Mouse (Mus musculus): ENCODE data around the gene Bnc2. TPM values are rescaled to one million over a fixed set of nuclear protein-coding genes. Genes with fewer than 3 reads are reported as not detected.

Gene Bnc2
- polyA plus RNA-seq, 1 experiment from 2014 or later, result 22.9 TPM

DNA sequence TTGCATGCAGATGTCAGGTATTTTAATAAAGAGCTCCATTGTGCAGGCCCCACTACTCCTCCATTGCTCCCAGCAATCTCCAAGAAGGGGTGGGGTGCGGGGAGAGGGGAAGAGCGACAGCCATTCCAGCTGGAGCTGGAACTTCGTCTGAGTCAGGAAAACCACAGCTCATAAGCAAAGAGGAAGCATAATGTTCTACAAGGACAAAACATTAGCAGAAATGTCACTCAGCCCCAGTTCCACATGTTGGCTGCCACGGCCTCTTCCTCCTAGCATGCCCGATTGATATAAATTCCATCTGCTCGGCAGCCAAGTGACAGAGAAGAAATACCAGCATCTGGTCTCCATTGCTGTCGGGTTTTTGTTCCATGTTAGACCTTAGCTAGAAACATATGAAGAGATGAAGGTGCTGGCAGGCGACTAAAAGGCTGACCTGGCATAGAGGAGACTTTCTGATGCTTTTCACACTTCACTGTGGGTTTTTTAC lies 312.7 kb downstream of the Bnc2 start:
- Histone ChIP-seq H3K27me3 (no peaks in the 10 kb centered on the region), H3K9me3 (no peaks in the 10 kb centered on the region; the same call in 1 of the 2 replicates), H3K36me3 (no peaks in the 10 kb centered on the region), H3K27ac (replicated peaks) (no peak overlapping the region), H3K9ac (no peak overlapping the region), H3K4me2 (no peak overlapping the region), H3K4me3 (no peak overlapping the region), H3K4me1 (replicated peaks) (peaks cover 16% of the 10 kb centered on the region)
- WGBS, result 58% methylated on average over 8 of the region's 8 CpGs
- ATAC-seq (ENCODE audit: low read depth), result no peak

DNA sequence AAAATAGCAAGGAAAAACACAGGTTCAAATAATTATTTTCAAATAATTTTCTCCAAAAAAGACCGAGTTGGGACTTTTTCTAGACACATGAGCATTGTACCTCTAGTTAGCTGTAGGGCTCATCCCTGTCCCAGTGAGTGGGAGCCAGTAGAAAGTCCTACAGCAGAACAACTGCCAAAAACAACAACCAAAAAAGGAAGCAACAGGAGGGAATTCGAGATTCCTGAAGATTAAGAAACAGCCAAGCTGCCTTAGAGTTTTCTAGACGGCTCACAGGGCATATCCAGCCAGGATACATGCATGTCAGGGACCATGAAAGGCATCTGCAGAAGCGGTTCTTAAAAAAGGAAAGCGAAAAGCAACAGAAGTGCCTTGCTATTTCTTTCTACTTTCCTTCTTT lies 313.9 kb downstream of the Bnc2 start:
- ATAC-seq (ENCODE audit: low read depth), result no peak
- 81% methylated on average over 5 of the region's 5 CpGs for WGBS

GRCm38 (mm10) chr4:84359996-84360395 lies 315.1 kb downstream of the Bnc2 start:
- H3K36me3 ChIP-seq, result no peaks in the 10 kb centered on the region

More for the DNA sequence above, 313.9 kb downstream of the Bnc2 start:
- H3K4me1 ChIP-seq (replicated peaks), result peaks cover 26% of the 10 kb centered on the region
- H3K9ac ChIP-seq, result no peak overlapping the region
- H3K4me2 ChIP-seq, result no peak overlapping the region
- no peaks in the 10 kb centered on the region for H3K27me3 ChIP-seq
- H3K36me3 ChIP-seq, result no peaks in the 10 kb centered on the region
- H3K27ac ChIP-seq (replicated peaks), result no peak overlapping the region
- no peaks in the 10 kb centered on the region; the same call in 1 of the 2 replicates for H3K9me3 ChIP-seq
- no peak overlapping the region for H3K4me3 ChIP-seq

GRCm38 (mm10) chr4:84358204-84358603 lies 316.9 kb downstream of the Bnc2 start:
- Histone ChIP-seq H3K4me1 (replicated peaks) (peaks cover 27% of the 10 kb centered on the region), H3K36me3 (no peaks in the 10 kb centered on the region), H3K9me3 (no peaks in the 10 kb centered on the region; the same call in 1 of the 2 replicates), H3K4me3 (no peak overlapping the region), H3K9ac (no peak overlapping the region), H3K4me2 (no peak overlapping the region), H3K27ac (replicated peaks) (no peak overlapping the region; the same call in 1 of the 2 replicates), H3K27me3 (no peaks in the 10 kb centered on the region)
- no peak for ATAC-seq (ENCODE audit: low read depth)
- 28% methylated on average over 2 of the region's 2 CpGs for WGBS

More at GRCm38 (mm10) chr4:84359996-84360395, 315.1 kb downstream of the Bnc2 start:
- Histone ChIP-seq H3K4me2 (no peak overlapping the region), H3K9me3 (no peaks in the 10 kb centered on the region; the same call in 1 of the 2 replicates), H3K4me1 (replicated peaks) (peaks cover 27% of the 10 kb centered on the region), H3K9ac (no peak overlapping the region), H3K27me3 (no peaks in the 10 kb centered on the region), H3K27ac (replicated peaks) (no peak overlapping the region), H3K4me3 (no peak overlapping the region)
- ATAC-seq (ENCODE audit: low read depth), result no peak
- WGBS, result 88% methylated on average over 2 of the region's 2 CpGs

- ATAC-seq (ENCODE audit: low read depth), result no peak
- 24% methylated on average over 1 of the region's 1 CpGs for WGBS
Observed at GRCm38 (mm10) chr4:84357382-84357781, 317.7 kb downstream of the Bnc2 start.

DNA sequence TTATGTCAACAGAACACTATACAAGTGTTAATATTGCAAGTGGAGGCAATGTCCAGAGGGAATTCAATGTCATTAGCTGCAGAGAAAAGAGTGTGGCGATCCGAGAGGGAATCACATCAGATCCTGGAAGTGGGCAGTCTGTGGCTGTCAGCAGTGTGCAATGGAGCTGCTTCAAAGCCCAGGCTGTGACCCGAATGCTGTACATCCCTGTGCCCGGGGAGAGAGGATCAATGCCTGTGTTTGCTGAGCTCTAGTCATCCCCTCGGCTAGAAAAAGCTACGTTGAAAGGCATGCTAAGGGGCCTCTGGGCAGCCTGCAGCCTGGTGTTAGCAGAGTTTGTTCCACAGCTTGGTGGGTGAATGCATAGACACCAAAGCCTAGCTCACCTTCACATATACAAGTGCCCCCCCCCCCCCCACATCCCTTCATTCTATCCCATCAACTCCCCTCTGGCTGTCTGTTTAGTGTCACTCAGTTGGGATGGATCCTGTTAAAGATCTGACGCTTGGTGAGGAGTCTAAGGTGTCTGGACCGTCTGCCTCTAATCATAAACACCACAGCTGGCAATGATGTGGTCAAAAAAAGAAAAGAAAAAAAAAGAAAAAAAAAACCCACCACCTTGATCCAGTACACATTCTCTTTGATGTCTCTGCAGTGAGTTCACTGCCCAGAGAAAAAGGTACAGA lies 318.5 kb downstream of the Bnc2 start:
- WGBS, result 23% methylated on average over 8 of the region's 8 CpGs
- Histone ChIP-seq H3K27me3 (no peaks in the 10 kb centered on the region), H3K4me3 (no peak overlapping the region), H3K4me2 (peak overlapping the region; percentile 6; the same call in 1 of the 2 replicates), H3K27ac (replicated peaks) (0 out of 2 replicates have a peak overlapping the region, but pooled peaks have one; percentile 13), H3K4me1 (replicated peaks) (peaks cover 22% of the 10 kb centered on the region), H3K9me3 (no peaks in the 10 kb centered on the region), H3K36me3 (no peaks in the 10 kb centered on the region), H3K9ac (0 out of 2 replicates have a peak overlapping the region, but pooled peaks have one; percentile 23)
- ATAC-seq (ENCODE audit: low read depth), result no peak

More at GRCm38 (mm10) chr4:84357382-84357781, 317.7 kb downstream of the Bnc2 start:
- peaks cover 25% of the 10 kb centered on the region for H3K4me1 ChIP-seq (replicated peaks)
- H3K9ac ChIP-seq, result no peak overlapping the region
- H3K27me3 ChIP-seq, result no peaks in the 10 kb centered on the region
- no peak overlapping the region for H3K4me3 ChIP-seq
- 0 out of 2 replicates have a peak overlapping the region, but pooled peaks have one; percentile 1 for H3K27ac ChIP-seq (replicated peaks)
- no peaks in the 10 kb centered on the region for H3K36me3 ChIP-seq
- no peak overlapping the region for H3K4me2 ChIP-seq
- no peaks in the 10 kb centered on the region for H3K9me3 ChIP-seq

- 33% methylated on average over 2 of the region's 2 CpGs for WGBS
- Histone ChIP-seq H3K4me3 (no peak overlapping the region), H3K4me1 (replicated peaks) (peaks cover 14% of the 10 kb centered on the region), H3K36me3 (no peaks in the 10 kb centered on the region), H3K9ac (no peak overlapping the region), H3K27ac (replicated peaks) (no peak overlapping the region), H3K27me3 (no peaks in the 10 kb centered on the region), H3K4me2 (no peak overlapping the region), H3K9me3 (no peaks in the 10 kb centered on the region)
- ATAC-seq (ENCODE audit: low read depth), result no peak
Observed at GRCm38 (mm10) chr4:84352656-84353055, 322.4 kb downstream of the Bnc2 start.

DNA sequence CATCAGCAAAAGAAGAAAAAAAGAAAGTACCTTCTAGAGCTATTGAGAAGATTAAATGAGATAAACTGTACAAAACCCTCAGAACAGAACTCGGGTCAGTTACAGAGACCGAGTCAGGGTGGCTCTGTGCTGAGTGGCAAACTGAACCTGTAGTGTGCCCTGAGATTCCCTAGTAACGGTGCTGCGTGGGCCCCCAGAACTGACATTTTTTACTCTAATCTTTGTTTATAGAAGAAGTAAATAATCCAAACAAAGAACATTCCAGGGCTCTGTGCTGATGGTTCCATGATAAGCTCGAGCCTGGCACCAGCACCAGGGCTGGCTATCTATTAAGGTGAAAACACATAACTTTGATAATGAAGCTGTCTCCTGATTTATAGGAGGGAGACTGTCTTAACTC lies 325.5 kb downstream of the Bnc2 start:
- WGBS, result 67% methylated on average over 5 of the region's 5 CpGs
- no peak overlapping the region for H3K4me2 ChIP-seq
- no peak for ATAC-seq (ENCODE audit: low read depth)

GRCm38 (mm10) chr4:84339172-84339571 lies 335.9 kb downstream of the Bnc2 start:
- no peak overlapping the region for H3K4me2 ChIP-seq
- no peak overlapping the region for H3K27ac ChIP-seq (replicated peaks)
- H3K36me3 ChIP-seq, result no peaks in the 10 kb centered on the region
- 59% methylated on average over 4 of the region's 4 CpGs for WGBS
- H3K27me3 ChIP-seq, result no peaks in the 10 kb centered on the region
- no peak overlapping the region for H3K9ac ChIP-seq
- no peaks in the 10 kb centered on the region for H3K9me3 ChIP-seq
- H3K4me1 ChIP-seq (replicated peaks), result no peaks in the 10 kb centered on the region
- no peak for ATAC-seq (ENCODE audit: low read depth)
- H3K4me3 ChIP-seq, result no peak overlapping the region

More for the DNA sequence above, 325.5 kb downstream of the Bnc2 start:
- Histone ChIP-seq H3K9ac (no peak overlapping the region), H3K4me3 (no peak overlapping the region), H3K36me3 (no peaks in the 10 kb centered on the region), H3K27ac (replicated peaks) (no peak overlapping the region), H3K27me3 (no peaks in the 10 kb centered on the region), H3K9me3 (no peaks in the 10 kb centered on the region), H3K4me1 (replicated peaks) (no peaks in the 10 kb centered on the region; the same call in 1 of the 2 replicates)

DNA sequence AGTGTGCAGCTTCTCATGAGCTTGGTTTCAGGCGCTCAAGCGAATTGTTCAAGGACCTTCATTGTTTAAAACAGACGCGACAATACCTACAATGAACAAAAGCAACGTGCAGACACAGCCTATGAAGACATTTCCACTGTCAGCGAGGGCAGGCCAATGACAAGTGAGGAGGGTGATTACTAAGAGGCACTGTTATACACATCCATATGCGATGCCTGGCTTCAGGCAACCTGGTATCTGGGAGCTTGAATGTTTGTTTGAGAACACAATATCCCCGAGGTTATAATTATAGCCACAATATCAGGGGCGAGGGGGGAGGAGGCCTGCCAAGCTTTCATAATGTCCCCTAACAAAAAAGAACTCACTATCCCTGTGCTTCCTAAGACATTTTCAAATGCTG lies 343.1 kb downstream of the Bnc2 start:
- Histone ChIP-seq H3K27ac (replicated peaks) (0 out of 2 replicates have a peak overlapping the region, but pooled peaks have one; percentile 1), H3K27me3 (no peaks in the 10 kb centered on the region), H3K4me2 (no peak overlapping the region), H3K4me3 (no peak overlapping the region), H3K36me3 (no peaks in the 10 kb centered on the region), H3K4me1 (replicated peaks) (peaks cover 17% of the 10 kb centered on the region), H3K9ac (no peak overlapping the region), H3K9me3 (no peaks in the 10 kb centered on the region)
- ATAC-seq (ENCODE audit: low read depth), result no peak
- WGBS, result 56% methylated on average over 9 of the region's 9 CpGs

DNA sequence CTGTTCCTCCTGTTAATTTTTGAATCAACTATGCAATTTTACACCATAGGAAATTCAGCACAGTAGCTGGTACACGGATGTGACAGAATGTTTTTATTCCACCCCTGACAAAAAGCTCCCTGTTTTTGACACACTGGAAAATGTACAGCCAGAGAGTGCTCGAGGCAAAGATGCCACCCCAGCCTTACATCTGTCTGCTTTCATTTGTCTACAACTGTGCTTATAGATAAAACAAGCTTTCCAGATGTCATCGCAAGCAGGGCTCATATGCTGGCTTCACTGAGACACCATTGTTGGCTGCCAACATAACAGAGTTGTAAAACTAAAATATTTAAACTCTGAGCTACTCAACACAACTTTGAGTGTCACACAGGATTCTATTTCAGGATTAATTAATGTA lies 343.6 kb downstream of the Bnc2 start:
- no peak overlapping the region for H3K27ac ChIP-seq (replicated peaks)
- WGBS, result 60% methylated on average over 3 of the region's 3 CpGs
- H3K4me1 ChIP-seq (replicated peaks), result peaks cover 17% of the 10 kb centered on the region
- no peak for ATAC-seq (ENCODE audit: low read depth)
- no peaks in the 10 kb centered on the region for H3K36me3 ChIP-seq
- no peaks in the 10 kb centered on the region for H3K27me3 ChIP-seq
- H3K4me2 ChIP-seq, result no peak overlapping the region
- H3K9me3 ChIP-seq, result no peaks in the 10 kb centered on the region
- no peak overlapping the region for H3K4me3 ChIP-seq
- no peak overlapping the region for H3K9ac ChIP-seq

DNA sequence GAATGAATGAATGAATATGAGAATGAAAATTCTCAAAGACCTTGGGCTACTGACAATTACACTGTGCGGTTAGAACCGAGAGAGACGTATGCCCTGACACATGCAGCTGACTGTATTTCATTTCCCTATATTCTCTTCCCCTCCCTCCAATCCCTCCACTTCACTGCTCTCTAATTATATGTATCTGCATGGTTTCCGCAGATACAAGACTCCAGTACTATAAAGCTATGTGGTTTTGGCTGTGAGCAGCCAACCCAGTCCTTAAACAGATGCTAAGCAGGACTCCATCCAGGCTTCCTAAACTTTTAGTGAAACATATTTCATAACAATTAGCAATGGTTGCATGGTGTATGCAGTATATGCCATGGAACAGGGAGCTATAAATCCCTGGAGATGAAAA lies 344.6 kb downstream of the Bnc2 start:
- H3K27me3 ChIP-seq, result no peaks in the 10 kb centered on the region
- H3K36me3 ChIP-seq, result no peaks in the 10 kb centered on the region
- peaks cover 17% of the 10 kb centered on the region for H3K4me1 ChIP-seq (replicated peaks)
- H3K4me2 ChIP-seq, result no peak overlapping the region
- H3K4me3 ChIP-seq, result no peak overlapping the region
- WGBS, result 79% methylated on average over 4 of the region's 4 CpGs
- no peak overlapping the region for H3K27ac ChIP-seq (replicated peaks)
- no peak overlapping the region for H3K9ac ChIP-seq
- H3K9me3 ChIP-seq, result no peaks in the 10 kb centered on the region
- ATAC-seq (ENCODE audit: low read depth), result no peak
